Mouse (Mus musculus) adrenal gland, adult (tissue): ENCODE measurements around the gene Clcn5.

Experiments used
- DNase-seq, 2 experiments: peaks; one replicate each; pipeline ENCODE4 v3.0.0; 2022 to 2023; ENCODE audit warnings: low spot score in 1 of 2; ENCODE audit not compliant: inconsistent age in 2 of 2

Clcn5 gene

GRCm38 (mm10) chrX:7319089-7319721 is at the start of gene Clcn5:
Gene Clcn5, minus strand, starts transcription at chrX:7319358.
- peak; percentile 97 for DNase-seq

- no peak for DNase-seq
These were observed 6.3 kb upstream of the Clcn5 start for GRCm38 (mm10) chrX:7325455-7325854.

GRCm38 (mm10) chrX:7322288-7322687 is 3.1 kb upstream of the Clcn5 start:
- peak; percentile 66 to 88 for DNase-seq

GRCm38 (mm10) chrX:7320571-7320970 is 1.4 kb upstream of the Clcn5 start:
- DNase-seq = no peak

- peak in 1 of 2 experiments; percentile 81 for DNase-seq
These were observed 570 bp downstream of the Clcn5 start for GRCm38 (mm10) chrX:7318551-7319025.

GRCm38 (mm10) chrX:7315115-7315514 is 4.0 kb downstream of the Clcn5 start:
- no peak for DNase-seq

- peak in 1 of 2 experiments; percentile 61 for DNase-seq
These were observed 4.5 kb downstream of the Clcn5 start for GRCm38 (mm10) chrX:7314645-7315044.

GRCm38 (mm10) chrX:7308242-7308641 is 10.9 kb downstream of the Clcn5 start:
- DNase-seq = peak; percentile 11 to 48

GRCm38 (mm10) chrX:7306861-7307260 is 12.3 kb downstream of the Clcn5 start:
- no peak for DNase-seq

GRCm38 (mm10) chrX:7292981-7293380 is 26.2 kb downstream of the Clcn5 start:
- DNase-seq = no peak

GRCm38 (mm10) chrX:7292151-7292768 is 26.9 kb downstream of the Clcn5 start:
- no peak for DNase-seq

- DNase-seq = no peak
These were observed 30.2 kb downstream of the Clcn5 start for GRCm38 (mm10) chrX:7288976-7289375.

- DNase-seq = no peak
These were observed 32.0 kb downstream of the Clcn5 start for GRCm38 (mm10) chrX:7287051-7287734.

GRCm38 (mm10) chrX:7282636-7283035 is 36.5 kb downstream of the Clcn5 start:
- no peak for DNase-seq

GRCm38 (mm10) chrX:7279722-7280121 is 39.4 kb downstream of the Clcn5 start:
- no peak for DNase-seq

- no peak for DNase-seq
These were observed 42.6 kb downstream of the Clcn5 start for GRCm38 (mm10) chrX:7276564-7276963.

- DNase-seq = no peak
These were observed 58.0 kb downstream of the Clcn5 start for GRCm38 (mm10) chrX:7261149-7261548.

- DNase-seq = no peak
These were observed 58.6 kb downstream of the Clcn5 start for GRCm38 (mm10) chrX:7260400-7261113.

GRCm38 (mm10) chrX:7259718-7260117 is 59.4 kb downstream of the Clcn5 start:
- DNase-seq = no peak

GRCm38 (mm10) chrX:7256022-7256421 is 63.1 kb downstream of the Clcn5 start:
- no peak for DNase-seq

GRCm38 (mm10) chrX:7204099-7204498 is 115.1 kb downstream of the Clcn5 start:
- DNase-seq = no peak
